Mouse (Mus musculus): Measurements from ENCODE around the gene Map7d3. TPM values are rescaled to one million over a fixed set of nuclear protein-coding genes. Genes with fewer than 3 reads are reported as not detected.

The Map7d3 gene
- polyA plus RNA-seq, 1 experiment from 2014 or later = 1.8 TPM

DNA sequence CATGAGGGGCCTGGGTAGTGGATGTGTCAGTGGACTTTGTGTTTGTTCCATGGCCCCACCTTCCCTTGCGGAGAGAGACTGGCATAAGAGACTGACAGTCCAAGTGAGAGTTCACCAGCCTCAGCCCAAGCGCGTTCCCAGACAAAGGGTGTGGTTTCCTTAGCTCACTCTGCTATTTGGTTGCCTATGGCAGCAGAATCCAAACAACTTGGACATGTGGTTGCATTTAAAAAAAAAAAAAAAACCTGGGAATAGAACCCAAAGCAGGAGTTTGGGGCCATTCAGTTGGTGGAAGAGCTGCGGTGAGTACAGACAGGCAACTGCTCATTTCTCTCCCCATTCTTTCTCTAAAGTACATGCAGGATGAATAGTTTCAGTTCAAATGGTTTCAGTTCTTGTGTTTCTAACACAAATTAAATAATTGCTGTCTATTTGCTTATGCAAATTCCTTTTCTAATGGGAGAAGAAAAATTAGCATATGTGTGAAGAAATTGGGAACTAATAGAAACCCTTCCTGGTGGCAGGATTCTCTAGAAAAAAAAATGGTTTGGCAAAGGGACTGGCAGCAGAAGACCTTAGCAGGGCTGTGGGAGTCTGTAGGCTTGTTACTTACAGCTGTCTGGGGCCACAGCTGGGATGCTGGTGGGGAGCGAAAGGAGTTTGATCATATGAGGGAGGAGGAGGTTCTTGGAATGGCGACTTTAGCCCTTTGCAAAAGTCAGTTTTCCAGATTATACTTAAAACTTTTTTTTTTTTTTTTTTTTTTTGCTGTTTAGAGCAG lies 35.7 kb downstream of the Map7d3 start:
- Histone ChIP-seq H3K4me2 (no peak overlapping the region), H3K9ac (ENCODE audit: low read depth, low read length) (no peak overlapping the region), H3K36me3 (ENCODE audit: control insufficient read depth, insufficient read depth, low read length) (no peaks in the 10 kb centered on the region), H3K27ac (ENCODE audit: low read depth, low read length) (no peak overlapping the region), H3K27me3 (ENCODE audit: control insufficient read depth, insufficient read depth, low read length) (no peaks in the 10 kb centered on the region), H3K9me3 (replicated peaks; ENCODE audit: control insufficient read depth, low read length) (no peaks in the 10 kb centered on the region), H3K4me3 (ENCODE audit: low read depth, low read length) (no peak overlapping the region), H3K4me1 (ENCODE audit: control insufficient read depth, insufficient read depth, low read length) (no peaks in the 10 kb centered on the region)
- no peak for ATAC-seq (replicated peaks; ENCODE audit: insufficient number of reproducible peaks, low FRiP score, low TSS enrichment)
- 70% methylated on average over 6 of the region's 6 CpGs for WGBS (ENCODE audit: insufficient replicate concordance)

DNA sequence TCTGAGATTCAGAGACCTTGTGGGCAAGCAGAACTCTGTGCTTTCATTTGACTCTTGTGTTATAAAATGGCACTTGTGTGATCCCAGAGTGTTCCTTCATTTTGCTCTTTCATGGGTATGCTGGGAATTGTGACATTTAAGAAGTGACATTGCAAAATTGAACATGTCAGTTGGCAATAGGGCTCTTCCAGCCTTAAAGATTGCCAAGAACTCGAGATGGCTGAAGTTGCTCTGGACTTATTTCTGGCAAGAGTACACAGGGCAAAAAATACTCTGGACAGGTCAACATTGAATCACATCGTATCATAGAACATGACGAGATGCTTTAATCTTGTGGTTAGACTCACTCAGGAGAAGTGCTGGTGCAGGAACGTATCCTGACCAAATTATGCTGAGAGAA lies 48.8 kb downstream of the Map7d3 start:
- no peaks in the 10 kb centered on the region for H3K36me3 ChIP-seq (ENCODE audit: control insufficient read depth, insufficient read depth, low read length)
- no peaks in the 10 kb centered on the region for H3K27me3 ChIP-seq (ENCODE audit: control insufficient read depth, insufficient read depth, low read length)
- no peak overlapping the region for H3K4me3 ChIP-seq (ENCODE audit: low read depth, low read length)
- no peak for ATAC-seq (replicated peaks; ENCODE audit: insufficient number of reproducible peaks, low FRiP score, low TSS enrichment)
- 85% methylated on average over 4 of the region's 4 CpGs for WGBS (ENCODE audit: insufficient replicate concordance)
- H3K27ac ChIP-seq (ENCODE audit: low read depth, low read length) = no peak overlapping the region
- H3K9me3 ChIP-seq (replicated peaks; ENCODE audit: control insufficient read depth, low read length) = no peaks in the 10 kb centered on the region
- H3K9ac ChIP-seq (ENCODE audit: low read depth, low read length) = no peak overlapping the region
- H3K4me1 ChIP-seq (ENCODE audit: control insufficient read depth, insufficient read depth, low read length) = peaks cover 2% of the 10 kb centered on the region; the same call in 1 of the 2 replicates
- H3K4me2 ChIP-seq = no peak overlapping the region

DNA sequence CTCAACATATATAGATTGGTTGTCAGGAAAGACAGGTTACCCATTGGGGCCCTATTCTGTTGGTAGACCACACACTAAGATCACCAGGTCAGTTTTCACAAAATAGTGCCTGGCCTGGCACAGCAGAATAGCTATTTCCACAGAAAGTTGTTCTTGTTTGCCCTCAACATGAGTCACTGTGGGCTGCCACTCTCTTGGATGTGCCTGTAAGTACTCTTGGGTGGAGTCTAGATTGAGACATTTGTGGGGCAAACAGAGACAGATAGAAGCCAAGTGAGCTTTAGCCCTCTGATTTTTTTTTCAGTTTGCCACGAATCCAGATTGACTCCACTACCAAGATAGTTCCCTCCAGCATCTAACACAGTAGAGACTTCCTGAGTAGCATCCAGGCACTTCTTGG lies 50.4 kb downstream of the Map7d3 start:
- H3K9me3 ChIP-seq (replicated peaks; ENCODE audit: control insufficient read depth, low read length) = no peaks in the 10 kb centered on the region
- no peak overlapping the region for H3K4me2 ChIP-seq
- no peak overlapping the region for H3K4me3 ChIP-seq (ENCODE audit: low read depth, low read length)
- no peaks in the 10 kb centered on the region for H3K36me3 ChIP-seq (ENCODE audit: control insufficient read depth, insufficient read depth, low read length)
- peaks cover 2% of the 10 kb centered on the region; the same call in 1 of the 2 replicates for H3K4me1 ChIP-seq (ENCODE audit: control insufficient read depth, insufficient read depth, low read length)
- no peak overlapping the region for H3K27ac ChIP-seq (ENCODE audit: low read depth, low read length)
- ATAC-seq (replicated peaks; ENCODE audit: insufficient number of reproducible peaks, low FRiP score, low TSS enrichment) = no peak
- 55% methylated on average over 1 of the region's 1 CpGs for WGBS (ENCODE audit: insufficient replicate concordance)
- H3K9ac ChIP-seq (ENCODE audit: low read depth, low read length) = no peak overlapping the region
- no peaks in the 10 kb centered on the region for H3K27me3 ChIP-seq (ENCODE audit: control insufficient read depth, insufficient read depth, low read length)

DNA sequence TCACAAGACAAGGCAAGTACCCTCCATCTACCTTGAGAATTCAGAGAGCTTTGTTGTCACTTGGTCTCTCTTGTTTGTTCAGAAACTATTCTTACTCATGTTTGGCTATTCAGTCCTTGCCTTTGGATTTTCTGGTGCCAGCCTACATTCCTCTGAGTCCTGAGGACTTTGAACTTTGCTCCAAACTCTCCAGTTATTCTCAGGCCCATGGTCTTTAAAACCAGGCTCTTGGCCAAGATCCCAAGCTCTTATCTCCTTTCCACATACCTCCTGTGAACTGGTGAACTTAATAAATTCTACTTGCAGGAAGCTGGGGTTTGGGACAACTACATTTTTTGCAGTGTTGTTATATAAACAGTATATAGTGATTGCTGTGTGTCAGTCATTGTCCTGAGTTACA lies 52.3 kb downstream of the Map7d3 start:
- Histone ChIP-seq H3K27me3 (ENCODE audit: control insufficient read depth, insufficient read depth, low read length) (no peaks in the 10 kb centered on the region), H3K4me3 (ENCODE audit: low read depth, low read length) (no peak overlapping the region), H3K27ac (ENCODE audit: low read depth, low read length) (no peak overlapping the region), H3K4me2 (no peak overlapping the region), H3K36me3 (ENCODE audit: control insufficient read depth, insufficient read depth, low read length) (no peaks in the 10 kb centered on the region), H3K4me1 (ENCODE audit: control insufficient read depth, insufficient read depth, low read length) (peaks cover 2% of the 10 kb centered on the region; the same call in 1 of the 2 replicates), H3K9me3 (replicated peaks; ENCODE audit: control insufficient read depth, low read length) (no peaks in the 10 kb centered on the region), H3K9ac (ENCODE audit: low read depth, low read length) (no peak overlapping the region)
- no peak for ATAC-seq (replicated peaks; ENCODE audit: insufficient number of reproducible peaks, low FRiP score, low TSS enrichment)

DNA sequence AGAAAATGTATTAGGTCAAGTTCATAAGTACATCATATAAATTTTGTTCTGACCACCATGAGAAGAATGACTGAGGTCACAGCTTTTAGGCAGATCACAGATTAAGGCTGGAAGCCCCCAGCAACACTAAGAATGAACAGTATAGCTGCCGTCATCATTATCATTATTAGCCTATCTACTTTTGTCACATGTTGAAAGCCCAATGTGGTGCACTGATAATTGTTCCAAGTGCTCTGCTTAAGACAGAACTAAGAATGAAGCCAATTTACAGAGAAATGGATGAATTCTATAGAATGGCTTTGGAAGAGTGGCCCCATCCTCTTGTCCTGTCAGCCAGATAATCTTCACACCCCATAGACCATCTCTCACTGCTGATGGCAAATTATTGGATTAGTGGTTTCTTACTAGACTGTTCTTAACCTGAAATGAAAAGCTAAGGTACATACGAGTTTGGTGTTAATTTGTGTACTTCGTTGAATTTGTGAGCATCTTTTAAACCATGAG lies 61.8 kb downstream of the Map7d3 start:
- no peak overlapping the region for H3K4me3 ChIP-seq (ENCODE audit: low read depth, low read length)
- H3K36me3 ChIP-seq (ENCODE audit: control insufficient read depth, insufficient read depth, low read length) = no peaks in the 10 kb centered on the region
- H3K9ac ChIP-seq (ENCODE audit: low read depth, low read length) = no peak overlapping the region
- H3K4me1 ChIP-seq (ENCODE audit: control insufficient read depth, insufficient read depth, low read length) = no peaks in the 10 kb centered on the region
- ATAC-seq (replicated peaks; ENCODE audit: insufficient number of reproducible peaks, low FRiP score, low TSS enrichment) = no peak
- H3K27ac ChIP-seq (ENCODE audit: low read depth, low read length) = no peak overlapping the region
- H3K4me2 ChIP-seq = no peak overlapping the region
- H3K27me3 ChIP-seq (ENCODE audit: control insufficient read depth, insufficient read depth, low read length) = no peaks in the 10 kb centered on the region
- no peaks in the 10 kb centered on the region for H3K9me3 ChIP-seq (replicated peaks; ENCODE audit: control insufficient read depth, low read length)
- WGBS (ENCODE audit: insufficient replicate concordance) = 85% methylated on average over 3 of the region's 3 CpGs

DNA sequence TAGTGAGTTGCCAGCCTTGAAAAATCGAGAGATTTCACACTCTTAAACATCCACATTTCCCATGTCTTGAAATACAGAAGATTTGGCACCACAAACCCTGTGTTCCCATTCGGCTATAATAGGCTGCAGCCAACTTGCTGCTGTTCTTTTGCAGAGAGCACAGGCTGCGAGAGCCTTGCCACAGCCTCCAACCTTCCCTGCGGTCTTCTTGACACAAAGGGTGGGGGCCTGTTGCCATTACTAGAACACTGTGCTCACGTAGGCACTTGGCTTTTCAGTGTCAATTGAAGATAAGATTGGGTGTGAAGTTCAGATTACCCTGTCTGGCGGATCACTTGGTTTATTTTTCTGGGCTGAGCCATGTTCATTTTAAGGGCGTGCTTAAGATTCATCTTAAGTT lies 65.8 kb downstream of the Map7d3 start:
- Histone ChIP-seq H3K4me1 (ENCODE audit: control insufficient read depth, insufficient read depth, low read length) (no peaks in the 10 kb centered on the region), H3K9me3 (replicated peaks; ENCODE audit: control insufficient read depth, low read length) (no peaks in the 10 kb centered on the region), H3K9ac (ENCODE audit: low read depth, low read length) (no peak overlapping the region), H3K4me2 (no peak overlapping the region), H3K27me3 (ENCODE audit: control insufficient read depth, insufficient read depth, low read length) (no peaks in the 10 kb centered on the region), H3K27ac (ENCODE audit: low read depth, low read length) (no peak overlapping the region), H3K36me3 (ENCODE audit: control insufficient read depth, insufficient read depth, low read length) (no peaks in the 10 kb centered on the region), H3K4me3 (ENCODE audit: low read depth, low read length) (no peak overlapping the region)
- ATAC-seq (replicated peaks; ENCODE audit: insufficient number of reproducible peaks, low FRiP score, low TSS enrichment) = no peak
- WGBS (ENCODE audit: insufficient replicate concordance) = 52% methylated on average over 7 of the region's 7 CpGs

DNA sequence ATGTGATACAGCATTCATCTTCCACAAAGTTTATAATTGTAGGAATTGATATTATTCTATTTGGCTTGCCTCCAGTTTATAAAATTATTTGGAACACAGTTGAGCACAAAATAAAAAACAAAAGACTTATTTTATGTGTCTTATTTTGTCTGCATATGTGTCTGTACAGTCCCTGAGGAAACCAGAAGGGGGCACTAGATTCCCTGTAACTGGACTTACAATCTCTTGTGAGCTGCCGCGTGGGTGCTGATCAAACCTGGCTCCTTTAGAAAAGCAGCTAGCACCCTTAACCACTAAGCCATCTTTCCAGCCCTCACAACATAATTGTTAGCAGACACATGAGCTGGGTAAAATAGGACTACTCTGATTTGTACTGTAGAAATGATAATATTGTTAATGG lies 66.5 kb downstream of the Map7d3 start:
- Histone ChIP-seq H3K4me1 (ENCODE audit: control insufficient read depth, insufficient read depth, low read length) (no peaks in the 10 kb centered on the region), H3K9ac (ENCODE audit: low read depth, low read length) (no peak overlapping the region), H3K4me2 (no peak overlapping the region), H3K27ac (ENCODE audit: low read depth, low read length) (no peak overlapping the region), H3K36me3 (ENCODE audit: control insufficient read depth, insufficient read depth, low read length) (no peaks in the 10 kb centered on the region), H3K27me3 (ENCODE audit: control insufficient read depth, insufficient read depth, low read length) (no peaks in the 10 kb centered on the region), H3K4me3 (ENCODE audit: low read depth, low read length) (no peak overlapping the region), H3K9me3 (replicated peaks; ENCODE audit: control insufficient read depth, low read length) (no peaks in the 10 kb centered on the region)
- no peak for ATAC-seq (replicated peaks; ENCODE audit: insufficient number of reproducible peaks, low FRiP score, low TSS enrichment)
- WGBS (ENCODE audit: insufficient replicate concordance) = 41% methylated on average over 2 of the region's 2 CpGs

DNA sequence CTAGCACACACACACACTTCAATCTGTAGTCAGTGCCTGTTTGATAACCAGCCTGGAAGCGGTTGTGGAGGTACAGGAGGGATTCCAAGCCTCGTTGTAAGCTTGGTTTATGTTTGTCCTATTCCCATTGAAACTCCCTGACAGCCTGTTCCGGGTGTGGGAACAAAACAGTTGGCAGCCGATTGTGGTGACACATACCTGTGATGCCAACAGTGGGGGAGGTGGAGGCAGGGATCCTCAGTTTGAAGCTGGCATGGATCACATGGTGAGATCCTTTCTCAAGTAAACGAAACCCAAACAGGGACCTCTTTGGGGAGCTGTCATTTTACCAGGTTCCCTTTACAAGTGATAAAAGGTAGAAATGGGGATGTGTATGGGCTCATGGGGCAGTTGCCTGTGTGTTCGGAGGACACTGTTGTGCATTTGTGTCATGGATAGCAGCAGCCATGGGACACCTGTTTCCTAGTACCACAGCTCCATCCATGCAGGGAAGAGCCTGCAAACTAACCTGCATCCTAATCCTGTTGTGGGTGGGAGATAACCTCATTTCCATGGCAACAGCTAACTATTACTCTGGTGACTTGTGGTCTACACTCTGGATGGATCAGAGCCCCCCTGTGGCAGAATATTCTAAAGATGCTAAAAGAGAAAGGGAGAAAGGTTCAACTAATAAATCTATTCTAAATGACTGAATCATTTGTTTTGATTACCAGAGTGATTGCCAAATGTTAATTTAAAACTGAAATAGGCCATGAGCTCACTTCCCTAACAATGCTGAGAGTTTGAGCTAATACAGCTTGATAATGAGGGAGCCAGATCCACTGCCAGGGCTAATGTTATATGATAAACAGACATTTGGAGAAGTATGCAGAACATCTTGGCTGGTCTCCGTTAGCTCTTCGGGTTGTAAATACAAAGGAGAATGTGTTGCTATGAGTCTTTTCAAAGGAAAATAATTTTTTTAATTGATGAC lies 68.5 kb downstream of the Map7d3 start:
- H3K9me3 ChIP-seq (replicated peaks; ENCODE audit: control insufficient read depth, low read length) = no peaks in the 10 kb centered on the region
- no peak overlapping the region for H3K4me3 ChIP-seq (ENCODE audit: low read depth, low read length)
- H3K4me1 ChIP-seq (ENCODE audit: control insufficient read depth, insufficient read depth, low read length) = no peaks in the 10 kb centered on the region
- H3K4me2 ChIP-seq = no peak overlapping the region
- H3K9ac ChIP-seq (ENCODE audit: low read depth, low read length) = no peak overlapping the region
- H3K27me3 ChIP-seq (ENCODE audit: control insufficient read depth, insufficient read depth, low read length) = no peaks in the 10 kb centered on the region
- no peaks in the 10 kb centered on the region for H3K36me3 ChIP-seq (ENCODE audit: control insufficient read depth, insufficient read depth, low read length)
- ATAC-seq (replicated peaks; ENCODE audit: insufficient number of reproducible peaks, low FRiP score, low TSS enrichment) = no peak
- 76% methylated on average over 8 of the region's 8 CpGs for WGBS (ENCODE audit: insufficient replicate concordance)
- no peak overlapping the region for H3K27ac ChIP-seq (ENCODE audit: low read depth, low read length)
